Mouse (Mus musculus): ENCODE results near the gene Lhpp. TPM values are rescaled to one million over a fixed set of nuclear protein-coding genes. Genes with fewer than 3 reads are reported as not detected.
A peak's percentile ranks its signal among the peaks of the same experiment; 100 is the strongest.

Gene Lhpp
- polyA plus RNA-seq, 1 experiment from 2014 or later, result 15.9 TPM

DNA sequence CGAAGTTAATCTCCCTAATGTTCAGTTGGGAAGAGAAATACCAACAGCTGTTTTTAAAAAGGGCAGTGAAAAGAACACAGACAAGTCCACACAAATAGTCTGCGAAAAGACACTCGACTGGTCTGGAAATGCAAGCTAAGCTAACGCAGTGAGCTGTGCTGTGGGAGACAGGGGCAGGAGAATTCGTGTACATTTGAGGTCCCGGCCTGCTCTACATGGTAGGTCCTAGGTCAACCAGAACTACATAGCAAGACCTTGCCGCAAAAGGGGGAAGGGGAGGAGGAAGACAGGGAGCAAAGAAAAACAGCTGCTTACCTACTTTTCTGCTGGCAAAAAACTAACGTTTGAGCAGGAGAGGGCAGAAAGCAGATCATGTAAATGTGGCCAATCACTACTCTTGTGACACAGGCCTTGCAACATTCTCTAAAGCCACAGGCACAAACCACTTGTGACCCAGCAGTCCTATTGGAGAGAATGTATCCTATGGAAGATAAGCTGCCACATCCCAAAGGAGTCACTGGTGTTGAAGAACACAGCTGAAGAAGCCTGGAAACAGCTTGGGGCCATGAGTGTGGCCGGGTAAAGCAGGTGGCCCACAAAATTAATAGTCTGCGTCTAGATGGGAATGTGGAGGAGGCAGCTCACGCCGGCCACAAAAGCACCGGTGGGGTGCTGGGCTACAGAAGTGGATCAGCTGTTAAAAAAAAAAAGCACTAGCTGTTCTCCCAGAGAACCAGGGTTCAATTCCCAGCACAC lies 115.8 kb downstream of the Lhpp start:
- Histone ChIP-seq H3K36me3 (ENCODE audit: control insufficient read depth, insufficient read depth, low read length) (no peaks in the 10 kb centered on the region), H3K4me2 (ENCODE audit: low read depth, low read length) (no peak overlapping the region), H3K9ac (ENCODE audit: low read length) (peak overlapping the region; percentile 23; the same call in 1 of the 2 replicates), H3K4me3 (ENCODE audit: low read length) (no peak overlapping the region), H3K27me3 (ENCODE audit: control insufficient read depth, insufficient read depth, low read depth, low read length) (no peaks in the 10 kb centered on the region), H3K9me3 (ENCODE audit: control insufficient read depth, low read length) (no peaks in the 10 kb centered on the region), H3K4me1 (replicated peaks; ENCODE audit: control insufficient read depth, insufficient read depth, low read length) (peaks cover 47% of the 10 kb centered on the region), H3K27ac (ENCODE audit: low read length) (peak overlapping the region; percentile 89)
- ATAC-seq (ENCODE audit: low read depth), result no peak
- 54% methylated on average over 13 of the region's 13 CpGs for WGBS

GRCm38 (mm10) chr7:132729093-132729831 lies 118.8 kb downstream of the Lhpp start:
- peak; percentile 7; the same call in 1 of the 2 replicates for ATAC-seq (ENCODE audit: low read depth)
- no peaks in the 10 kb centered on the region for H3K36me3 ChIP-seq (ENCODE audit: control insufficient read depth, insufficient read depth, low read length)
- H3K4me1 ChIP-seq (replicated peaks; ENCODE audit: control insufficient read depth, insufficient read depth, low read length), result peaks cover 36% of the 10 kb centered on the region
- H3K27me3 ChIP-seq (ENCODE audit: control insufficient read depth, insufficient read depth, low read depth, low read length), result no peaks in the 10 kb centered on the region
- H3K27ac ChIP-seq (ENCODE audit: low read length), result peak overlapping the region; percentile 38
- H3K4me2 ChIP-seq (ENCODE audit: low read depth, low read length), result no peak overlapping the region
- no peaks in the 10 kb centered on the region for H3K9me3 ChIP-seq (ENCODE audit: control insufficient read depth, low read length)
- WGBS, result 69% methylated on average over 4 of the region's 4 CpGs
- H3K9ac ChIP-seq (ENCODE audit: low read length), result 0 out of 2 replicates have a peak overlapping the region, but pooled peaks have one; percentile 4
- no peak overlapping the region for H3K4me3 ChIP-seq (ENCODE audit: low read length)

- no peak overlapping the region for H3K4me3 ChIP-seq (ENCODE audit: low read length)
- H3K36me3 ChIP-seq (ENCODE audit: control insufficient read depth, insufficient read depth, low read length), result no peaks in the 10 kb centered on the region
- H3K4me2 ChIP-seq (ENCODE audit: low read depth, low read length), result no peak overlapping the region
- peaks cover 41% of the 10 kb centered on the region for H3K4me1 ChIP-seq (replicated peaks; ENCODE audit: control insufficient read depth, insufficient read depth, low read length)
- no peaks in the 10 kb centered on the region for H3K9me3 ChIP-seq (ENCODE audit: control insufficient read depth, low read length)
- H3K9ac ChIP-seq (ENCODE audit: low read length), result no peak overlapping the region
- H3K27me3 ChIP-seq (ENCODE audit: control insufficient read depth, insufficient read depth, low read depth, low read length), result no peaks in the 10 kb centered on the region
- no peak for ATAC-seq (ENCODE audit: low read depth)
- H3K27ac ChIP-seq (ENCODE audit: low read length), result no peak overlapping the region
- WGBS, result 81% methylated on average over 7 of the region's 7 CpGs
Observed at GRCm38 (mm10) chr7:132730510-132730909, 120.1 kb downstream of the Lhpp start.

GRCm38 (mm10) chr7:132731558-132731957 lies 121.1 kb downstream of the Lhpp start:
- peaks cover 45% of the 10 kb centered on the region for H3K4me1 ChIP-seq (replicated peaks; ENCODE audit: control insufficient read depth, insufficient read depth, low read length)
- H3K36me3 ChIP-seq (ENCODE audit: control insufficient read depth, insufficient read depth, low read length), result no peaks in the 10 kb centered on the region
- H3K27ac ChIP-seq (ENCODE audit: low read length), result peak overlapping the region; percentile 71
- H3K4me3 ChIP-seq (ENCODE audit: low read length), result no peak overlapping the region
- H3K9ac ChIP-seq (ENCODE audit: low read length), result no peak overlapping the region
- 65% methylated on average over 6 of the region's 6 CpGs for WGBS
- H3K9me3 ChIP-seq (ENCODE audit: control insufficient read depth, low read length), result no peaks in the 10 kb centered on the region
- H3K27me3 ChIP-seq (ENCODE audit: control insufficient read depth, insufficient read depth, low read depth, low read length), result no peaks in the 10 kb centered on the region
- no peak overlapping the region for H3K4me2 ChIP-seq (ENCODE audit: low read depth, low read length)
- ATAC-seq (ENCODE audit: low read depth), result no peak

GRCm38 (mm10) chr7:132732136-132732789 lies 121.8 kb downstream of the Lhpp start:
- H3K9ac ChIP-seq (ENCODE audit: low read length), result no peak overlapping the region
- no peak overlapping the region for H3K4me3 ChIP-seq (ENCODE audit: low read length)
- H3K9me3 ChIP-seq (ENCODE audit: control insufficient read depth, low read length), result no peaks in the 10 kb centered on the region
- 0 out of 2 replicates have a peak, but pooled peaks cover under 1% of the 10 kb centered on the region for H3K36me3 ChIP-seq (ENCODE audit: control insufficient read depth, insufficient read depth, low read length)
- H3K4me1 ChIP-seq (replicated peaks; ENCODE audit: control insufficient read depth, insufficient read depth, low read length), result peaks cover 41% of the 10 kb centered on the region
- 85% methylated on average over 6 of the region's 6 CpGs for WGBS
- no peak for ATAC-seq (ENCODE audit: low read depth)
- peak overlapping the region; percentile 71 for H3K27ac ChIP-seq (ENCODE audit: low read length)
- no peaks in the 10 kb centered on the region for H3K27me3 ChIP-seq (ENCODE audit: control insufficient read depth, insufficient read depth, low read depth, low read length)
- no peak overlapping the region for H3K4me2 ChIP-seq (ENCODE audit: low read depth, low read length)

DNA sequence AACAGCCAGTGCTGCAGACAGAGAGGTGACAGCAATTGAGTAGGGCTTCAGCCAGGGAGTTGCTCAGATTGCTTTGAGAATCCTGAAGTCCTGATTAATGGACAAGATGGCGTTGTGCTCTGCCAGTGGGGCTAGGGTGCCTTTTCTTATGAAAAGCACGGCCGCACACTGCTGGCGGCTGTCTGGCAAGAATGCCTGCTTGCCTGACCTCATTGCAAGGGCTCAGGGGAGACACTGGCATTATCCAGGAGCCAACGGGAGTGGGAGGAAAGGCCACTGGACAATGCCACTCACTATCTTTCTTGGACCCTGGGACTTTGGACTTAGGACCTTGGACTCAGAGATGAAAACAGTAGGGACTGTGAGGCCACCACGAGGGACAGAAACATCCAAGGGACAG lies 123.1 kb downstream of the Lhpp start:
- 0 out of 2 replicates have a peak, but pooled peaks cover 3% of the 10 kb centered on the region for H3K36me3 ChIP-seq (ENCODE audit: control insufficient read depth, insufficient read depth, low read length)
- no peak overlapping the region for H3K4me3 ChIP-seq (ENCODE audit: low read length)
- H3K27ac ChIP-seq (ENCODE audit: low read length), result no peak overlapping the region
- no peaks in the 10 kb centered on the region for H3K9me3 ChIP-seq (ENCODE audit: control insufficient read depth, low read length)
- H3K27me3 ChIP-seq (ENCODE audit: control insufficient read depth, insufficient read depth, low read depth, low read length), result no peaks in the 10 kb centered on the region
- H3K4me2 ChIP-seq (ENCODE audit: low read depth, low read length), result no peak overlapping the region
- 79% methylated on average over 6 of the region's 6 CpGs for WGBS
- H3K9ac ChIP-seq (ENCODE audit: low read length), result no peak overlapping the region
- ATAC-seq (ENCODE audit: low read depth), result no peak
- peaks cover 38% of the 10 kb centered on the region for H3K4me1 ChIP-seq (replicated peaks; ENCODE audit: control insufficient read depth, insufficient read depth, low read length)

DNA sequence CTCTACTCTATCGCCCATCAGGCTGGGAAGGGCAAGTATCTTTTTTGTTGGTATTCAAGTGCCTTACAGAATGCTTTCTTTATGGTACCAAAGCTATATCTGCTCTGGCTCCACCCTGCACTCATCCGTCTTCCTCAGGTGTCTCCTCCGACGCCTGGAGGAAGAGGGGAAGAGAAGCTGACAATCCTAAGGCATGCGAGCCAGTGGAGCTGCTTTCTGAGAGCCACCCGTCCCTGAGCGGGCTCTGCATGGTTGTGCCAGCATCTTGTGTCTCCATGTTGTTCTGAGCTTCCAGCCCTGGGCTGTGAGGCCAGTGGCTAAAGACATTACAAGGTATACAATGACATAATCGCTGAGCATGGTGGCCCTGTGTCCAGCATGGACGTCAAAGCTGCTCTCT lies 123.8 kb downstream of the Lhpp start:
- no peak overlapping the region for H3K4me2 ChIP-seq (ENCODE audit: low read depth, low read length)
- H3K9me3 ChIP-seq (ENCODE audit: control insufficient read depth, low read length), result no peaks in the 10 kb centered on the region
- H3K4me3 ChIP-seq (ENCODE audit: low read length), result no peak overlapping the region
- ATAC-seq (ENCODE audit: low read depth), result no peak
- H3K9ac ChIP-seq (ENCODE audit: low read length), result no peak overlapping the region
- no peaks in the 10 kb centered on the region for H3K27me3 ChIP-seq (ENCODE audit: control insufficient read depth, insufficient read depth, low read depth, low read length)
- H3K4me1 ChIP-seq (replicated peaks; ENCODE audit: control insufficient read depth, insufficient read depth, low read length), result peaks cover 31% of the 10 kb centered on the region
- 75% methylated on average over 9 of the region's 9 CpGs for WGBS
- H3K36me3 ChIP-seq (ENCODE audit: control insufficient read depth, insufficient read depth, low read length), result 0 out of 2 replicates have a peak, but pooled peaks cover 3% of the 10 kb centered on the region
- no peak overlapping the region for H3K27ac ChIP-seq (ENCODE audit: low read length)

DNA sequence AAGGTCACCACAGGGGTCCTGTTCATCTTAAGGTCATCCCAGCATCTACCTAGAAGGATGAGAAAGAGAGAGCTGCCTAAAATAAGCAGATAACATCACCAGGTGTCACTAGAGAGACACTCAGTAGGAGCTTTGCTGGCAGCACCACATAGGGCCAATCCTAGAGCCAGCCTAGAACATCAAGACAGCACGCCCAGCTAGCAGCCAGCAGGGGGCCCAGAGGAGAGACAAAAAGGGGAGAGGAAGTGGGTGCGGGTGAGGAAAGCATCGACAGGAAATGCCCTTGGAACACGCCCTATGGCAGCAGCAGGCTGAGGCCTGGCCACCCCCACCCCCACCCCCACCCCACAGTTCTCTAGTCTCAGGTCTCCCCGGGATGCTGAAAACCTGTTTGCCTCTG lies 124.7 kb downstream of the Lhpp start:
- Histone ChIP-seq H3K4me1 (replicated peaks; ENCODE audit: control insufficient read depth, insufficient read depth, low read length) (peaks cover 25% of the 10 kb centered on the region), H3K27me3 (ENCODE audit: control insufficient read depth, insufficient read depth, low read depth, low read length) (no peaks in the 10 kb centered on the region), H3K9me3 (ENCODE audit: control insufficient read depth, low read length) (no peaks in the 10 kb centered on the region), H3K4me2 (ENCODE audit: low read depth, low read length) (no peak overlapping the region), H3K36me3 (ENCODE audit: control insufficient read depth, insufficient read depth, low read length) (0 out of 2 replicates have a peak, but pooled peaks cover 3% of the 10 kb centered on the region), H3K27ac (ENCODE audit: low read length) (peak overlapping the region; percentile 77), H3K4me3 (ENCODE audit: low read length) (no peak overlapping the region), H3K9ac (ENCODE audit: low read length) (no peak overlapping the region)
- WGBS, result 27% methylated on average over 5 of the region's 5 CpGs
- peak; percentile 59 for ATAC-seq (ENCODE audit: low read depth)
